ENCODE assay signal across 8 mouse cellular contexts in the genomic region with DNA sequence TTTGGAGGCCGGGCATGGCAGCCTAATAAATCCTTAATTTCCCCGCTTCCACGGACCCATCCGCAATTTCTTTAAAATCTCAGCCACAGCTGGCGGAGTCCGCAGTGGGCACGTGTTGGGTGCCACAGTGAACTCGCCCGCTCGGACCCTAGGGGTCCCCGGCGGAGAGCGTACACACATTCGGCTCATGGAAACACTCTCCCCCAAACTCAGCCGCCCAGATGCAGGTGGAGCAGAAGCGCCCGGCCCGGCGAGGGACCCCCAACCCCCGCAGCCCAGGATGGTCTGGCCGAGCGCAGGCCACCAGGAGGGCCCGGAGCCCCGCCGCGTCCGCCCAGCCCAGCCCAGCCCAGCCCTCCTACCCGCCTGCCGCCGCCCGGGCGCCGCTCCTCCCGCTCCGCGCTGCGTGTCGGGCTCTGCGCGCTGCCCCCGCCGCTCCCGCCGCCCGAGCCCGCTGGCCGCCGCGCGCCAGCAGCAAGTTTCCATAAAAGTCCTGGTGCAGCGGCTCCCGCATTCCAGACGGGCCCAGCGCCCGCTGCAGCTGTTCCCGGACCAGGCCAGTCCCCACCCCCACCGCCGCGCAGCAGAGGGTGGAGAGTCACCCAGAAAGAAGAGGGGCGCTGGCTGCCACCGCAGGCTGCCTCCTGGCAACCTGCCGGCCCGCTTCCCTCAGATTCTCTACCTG. TPM values are rescaled to one million over a fixed set of nuclear protein-coding genes. Genes with fewer than 3 reads are reported as not detected.
A peak's percentile ranks its signal among the peaks of the same experiment; 100 is the strongest.
DNase-seq lines count a peak whose midpoint lies in the region; ATAC-seq lines count a peak whose summit lies in the region.

No protein-coding gene starts in this region.

- peak overlapping the region; percentile 71 for H3K4me3 ChIP-seq in hindbrain, embryonic 10.5 days

- intact Hi-C loops in left cerebral cortex, postnatal 36 days (cut with DNase I), result loop anchor here (10.0 kb wide), 1 partner anchor 49 kb away; no protein-coding TSS in a partner anchor

- peaks cover 44% of the 10 kb centered on the region for H3K4me1 ChIP-seq in hindbrain, embryonic 10.5 days (replicated peaks)

- H3K9me3 ChIP-seq in hindbrain, embryonic 10.5 days, result no peaks in the 10 kb centered on the region

- peak; percentile 40 for DNase-seq in MN1 (ENCODE audit: low spot score)
- peak; percentile 45 for DNase-seq in brain, adult 2 months (ENCODE audit: low read depth, low spot score)
- DNase-seq in frontal cortex, postnatal 10 days (ENCODE audit: low spot score in 2 of 2), result peak; percentile 30 to 42
- DNase-seq in hindbrain, embryonic 10.5 days (ENCODE audit: low spot score), result peak; percentile 78
- DNase-seq in left cerebral cortex, postnatal 36 days (ENCODE audit: low spot score in 2 of 2), result peak; percentile 47 to 55
- peak; percentile 41 for DNase-seq in right cerebral cortex, postnatal 25 days
- no peak for DNase-seq in thymus, adult 18-20 months

- no peaks in the 10 kb centered on the region for H3K36me3 ChIP-seq in hindbrain, embryonic 10.5 days

- H3K27me3 ChIP-seq in hindbrain, embryonic 10.5 days (ENCODE audit: insufficient read depth, poor library complexity, severe bottlenecking), result peaks cover 79% of the 10 kb centered on the region

- under 1% methylated on average over 62 of the region's 63 CpGs for WGBS in hindbrain, embryonic 10.5 days

- H3K27ac ChIP-seq in hindbrain, embryonic 10.5 days, result peak overlapping the region; percentile 89

- peak; percentile 38 for ATAC-seq in megakaryocyte progenitor cell, adult 5-6 weeks (replicated peaks; ENCODE audit: poor library complexity)

RNA-seq across cellular contexts. Expression of a gene that starts 0.7 kb away (rescaled TPM):
- polyA plus RNA-seq in hindbrain, embryonic 10.5 days (2016; fragmentation: Nextera tagmentation; extraction: Ambion mirVana), result 2.8 and 5.2 TPM in 2 replicates
- total RNA-seq in left cerebral cortex, postnatal 36 days (2021), result 1 to 10 TPM; 3.0 to 4.0 TPM
- not detected in 2 replicates for total RNA-seq in megakaryocyte progenitor cell, adult 5-6 weeks (2015)
- total RNA-seq in megakaryocyte progenitor cell, adult 5-6 weeks (2017), result not detected in 2 replicates

RNA-seq across cellular contexts. Expression of a gene that starts 55.3 kb away (rescaled TPM):
- 321 and 408 TPM in 2 replicates for polyA plus RNA-seq in hindbrain, embryonic 10.5 days (2016; fragmentation: Nextera tagmentation; extraction: Ambion mirVana)
- 100 to 1,000 TPM in 1 of 2 experiments, 10 to 100 TPM in 1; 88.4 to 149 TPM for total RNA-seq in left cerebral cortex, postnatal 36 days (2021)
- 149 and 188 TPM in 2 replicates for total RNA-seq in megakaryocyte progenitor cell, adult 5-6 weeks (2015)
- total RNA-seq in megakaryocyte progenitor cell, adult 5-6 weeks (2017), result 204 and 275 TPM in 2 replicates

RNA-seq across cellular contexts. Expression of a gene that starts 55.4 kb away (rescaled TPM):
- 19.9 and 21.2 TPM in 2 replicates for polyA plus RNA-seq in hindbrain, embryonic 10.5 days (2016; fragmentation: Nextera tagmentation; extraction: Ambion mirVana)
- 10 to 100 TPM; 62.8 to 72.6 TPM for total RNA-seq in left cerebral cortex, postnatal 36 days (2021)
- 37.8 and 37.9 TPM in 2 replicates for total RNA-seq in megakaryocyte progenitor cell, adult 5-6 weeks (2015)
- 39.3 and 43.5 TPM in 2 replicates for total RNA-seq in megakaryocyte progenitor cell, adult 5-6 weeks (2017)

Comparison
In these comparisons a context has a peak if more than half of its experiments do, and no peak if none do; other contexts are left out.
1. DNase-seq: peak in MN1 (single experiment), brain, adult 2 months (single experiment), frontal cortex, postnatal 10 days (2 of 2), hindbrain, embryonic 10.5 days (single experiment), left cerebral cortex, postnatal 36 days (2 of 2) and right cerebral cortex, postnatal 25 days (single experiment); none in thymus, adult 18-20 months (0 of 2).
2. RNA of a gene that starts 0.7 kb away (total RNA-seq): 3.0 to 4.0 TPM in left cerebral cortex, postnatal 36 days; not detected in megakaryocyte progenitor cell, adult 5-6 weeks; every median in the first group is over 4 times any median in the second.